11 mouse cellular contexts compared by ENCODE assay signal in genomic region chr14:46725743-46726142, GRCm38 (mm10). TPM values are rescaled to one million over a fixed set of nuclear protein-coding genes. Genes with fewer than 3 reads are reported as not detected.
DNase-seq lines count a peak whose midpoint lies in the region; ATAC-seq lines count a peak whose summit lies in the region.
"Had no signal": no experiment of that assay in that cellular context is flagged by ENCODE, and none has a peak within 500 bp of the region (broad histone marks: within the 10 kb centered on the region; RNA-seq: fewer than 3 reads in every experiment).

No protein-coding gene starts in this region.

- H3K9me3 ChIP-seq in midbrain, embryonic 12.5 days, result no peaks in the 10 kb centered on the region
- H3K9me3 ChIP-seq in midbrain, embryonic 16.5 days (replicated peaks; ENCODE audit: control insufficient read depth, low read length, poor library complexity, severe bottlenecking), result no peaks in the 10 kb centered on the region
- H3K9me3 ChIP-seq: G1E; limb, embryonic 15.5 days had no signal

- no peak overlapping the region for H3K9ac ChIP-seq in midbrain, embryonic 12.5 days (replicated peaks)
- no peak overlapping the region for H3K9ac ChIP-seq in midbrain, embryonic 16.5 days (ENCODE audit: low read depth, low read length)
- H3K9ac ChIP-seq: limb, embryonic 15.5 days had no signal

- peak; percentile 44 to 49 for DNase-seq in cerebellum, postnatal 10 days
- DNase-seq in cerebellum, adult 11-12 months, result no peak
- peak; percentile 62 to 63 for DNase-seq in kidney, postnatal 4 days
- peak; percentile 21 to 23 for DNase-seq in thymus, postnatal 36 days
- no peak for DNase-seq in ovary, adult 18-20 months (ENCODE audit: low spot score)
- DNase-seq: right cerebral cortex, postnatal 14 days had no signal

- H3K36me3 ChIP-seq in midbrain, embryonic 12.5 days, result no peaks in the 10 kb centered on the region
- no peaks in the 10 kb centered on the region for H3K36me3 ChIP-seq in midbrain, embryonic 16.5 days (ENCODE audit: control insufficient read depth, insufficient read depth, low read length)
- H3K36me3 ChIP-seq: G1E; limb, embryonic 15.5 days had no signal

- ATAC-seq in midbrain, embryonic 12.5 days (ENCODE audit: low FRiP score, low read depth), result 0 out of 2 replicates have a peak, but pooled peaks have one; percentile 49
- no peak for ATAC-seq in midbrain, embryonic 16.5 days
- no peak for ATAC-seq in erythroid progenitor cell, adult 5-6 weeks (replicated peaks; ENCODE audit: low FRiP score, poor library complexity, severe bottlenecking)

- H3K4me2 ChIP-seq in midbrain, embryonic 12.5 days (replicated peaks), result no peak overlapping the region
- no peak overlapping the region for H3K4me2 ChIP-seq in midbrain, embryonic 16.5 days (ENCODE audit: low read length)
- H3K4me2 ChIP-seq: limb, embryonic 15.5 days had no signal

- peaks cover 6% of the 10 kb centered on the region; the same call in 1 of the 2 replicates for H3K27me3 ChIP-seq in midbrain, embryonic 12.5 days
- H3K27me3 ChIP-seq in midbrain, embryonic 16.5 days (ENCODE audit: control insufficient read depth, insufficient read depth, low read depth, low read length), result no peaks in the 10 kb centered on the region

- H3K4me1 ChIP-seq in midbrain, embryonic 12.5 days, result 0 out of 2 replicates have a peak, but pooled peaks cover 3% of the 10 kb centered on the region
- no peaks in the 10 kb centered on the region for H3K4me1 ChIP-seq in midbrain, embryonic 16.5 days (ENCODE audit: control insufficient read depth, insufficient read depth, low read length)

- WGBS in midbrain, embryonic 12.5 days, result 58% methylated on average over 3 of the region's 3 CpGs
- WGBS in midbrain, embryonic 16.5 days, result 51% methylated on average over 3 of the region's 3 CpGs

- H3K4me3 ChIP-seq in midbrain, embryonic 12.5 days, result no peak overlapping the region
- no peak overlapping the region for H3K4me3 ChIP-seq in midbrain, embryonic 16.5 days (ENCODE audit: low read depth, low read length)
- H3K4me3 ChIP-seq: limb, embryonic 15.5 days had no signal

- no peak overlapping the region for H3K27ac ChIP-seq in midbrain, embryonic 12.5 days (replicated peaks)
- no peak overlapping the region for H3K27ac ChIP-seq in midbrain, embryonic 16.5 days (ENCODE audit: low read length)
- H3K27ac ChIP-seq: limb, embryonic 15.5 days had no signal

RNA-seq across cellular contexts. Expression of gene Cdkn3, which starts 34.6 kb away (rescaled TPM):
- 34.5 and 40.4 TPM in 2 replicates for polyA plus RNA-seq in midbrain, embryonic 12.5 days (2016; fragmentation: Nextera tagmentation; extraction: Ambion mirVana)
- 7.5 and 8.8 TPM in 2 replicates for polyA plus RNA-seq in midbrain, embryonic 16.5 days (2015; fragmentation: Nextera tagmentation; extraction: Ambion mirVana)
- total RNA-seq in erythroid progenitor cell, adult 5-6 weeks (2015; ENCODE audit: low replicate concordance), result 166 and 177 TPM in 2 replicates
- total RNA-seq in erythroid progenitor cell, adult 5-6 weeks (2017; ENCODE audit: low replicate concordance), result 251 and 256 TPM in 2 replicates

Comparison
In these comparisons a context has a peak if more than half of its experiments do, and no peak if none do; other contexts are left out.
1. DNase-seq: peak in cerebellum, postnatal 10 days (2 of 2), kidney, postnatal 4 days (2 of 2) and thymus, postnatal 36 days (2 of 2); none in cerebellum, adult 11-12 months (single experiment) and ovary, adult 18-20 months (single experiment).